Mouse (Mus musculus) MEL (cell line): ENCODE data around the gene Slc26a9.

Experiments
- MAFK ChIP-seq: IDR thresholded peaks from 2 replicates; pipeline ENCODE4 v1.6.1; 2011; ENCODE audit warnings: low read depth, mild to moderate bottlenecking, low read length, improper control_type of control experiment, borderline replicate concordance
- MAX ChIP-seq: IDR thresholded peaks from 2 replicates; pipeline ENCODE4 v1.6.1; 2011; ENCODE audit warnings: low read length, improper control_type of control experiment
- ZNF384 ChIP-seq: IDR thresholded peaks from 2 replicates; pipeline ENCODE4 v1.6.1; 2012; ENCODE audit warnings: low read depth, mild to moderate bottlenecking, inconsistent platforms, low read length, improper control_type of control experiment

DNA sequence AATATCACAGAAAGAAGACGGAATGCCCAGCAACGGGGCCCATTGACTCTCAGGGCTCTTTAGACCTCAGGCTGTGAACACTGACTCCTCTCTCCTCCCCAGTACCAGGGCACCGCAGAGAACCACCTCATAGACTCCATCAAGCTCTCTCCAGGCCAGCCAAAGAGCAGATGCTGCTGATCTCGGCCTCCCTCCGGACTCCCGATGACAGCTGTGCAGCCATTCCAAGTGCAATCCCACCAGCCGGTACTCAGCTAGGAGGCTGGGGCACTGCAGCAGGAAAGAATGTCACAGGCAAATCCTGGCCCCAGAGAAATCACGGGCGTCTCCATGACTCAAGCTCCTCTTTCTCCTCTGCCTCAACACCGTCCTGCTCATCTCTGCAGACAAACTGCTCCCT lies 32.3 kb upstream of the Slc26a9 start:
- TF ChIP-seq ZNF384 (no peak), MAFK (no peak), MAX (no peak)
